Mouse (Mus musculus) thymus, adult 2 months (tissue): ENCODE measurements around the gene BC048671.

ENCODE experiments used
- CTCF ChIP-seq: fragments of 200-500 bp; IDR thresholded peaks from 2 replicates; pipeline ENCODE4 v1.5.1; 2012; ENCODE audit warnings: mild to moderate bottlenecking, control low read depth, low read length, moderate library complexity, borderline replicate concordance; ENCODE audit not compliant: control insufficient read depth, poor library complexity, insufficient read depth; ENCODE audit errors: extremely low read depth
- POLR2A ChIP-seq: fragments of 200-500 bp; IDR thresholded peaks from 2 replicates; pipeline ENCODE4 v1.6.1; 2012; ENCODE audit warnings: mild to moderate bottlenecking, low read length, control low read depth, moderate library complexity; ENCODE audit not compliant: control insufficient read depth, poor library complexity, insufficient read depth; ENCODE audit errors: extremely low read depth

DNA sequence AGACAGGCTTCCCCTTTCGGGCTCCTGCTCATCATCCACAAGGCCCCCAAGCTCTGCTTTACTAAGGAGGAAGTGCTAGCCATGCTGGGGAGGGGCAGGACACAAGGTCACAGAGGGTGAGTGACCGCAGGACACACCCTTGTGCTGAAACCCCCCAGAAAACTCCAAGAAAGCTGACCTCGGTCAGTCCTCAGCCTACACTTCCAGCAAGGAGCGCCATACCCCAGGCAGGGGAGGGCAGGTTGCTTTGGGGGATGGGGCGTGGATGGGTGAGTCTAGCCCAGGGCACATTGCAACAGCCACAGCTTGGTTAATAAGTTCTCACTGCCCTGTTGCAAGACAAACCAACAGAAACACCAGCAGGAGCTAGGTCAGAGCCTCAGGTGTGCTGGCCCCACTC is 19.4 kb downstream of the BC048671 start:
- no peak for TF ChIP-seq POLR2A
- no peak for TF ChIP-seq CTCF
